Mouse (Mus musculus) CD8-positive naive resting alpha-beta T cell, adult 2 months (primary cell): ENCODE data around the gene Ifitm2.

Source experiments
- DNase-seq, 2 experiments: peaks; one replicate each; pipeline ENCODE4 v3.0.0; 2022; ENCODE audit warnings: low read depth in 2 of 2, low spot score in 2 of 2

Gene Ifitm2

GRCm38 (mm10) chr7:140944236-140944635 is 11.6 kb downstream of the Ifitm2 start:
- no peak for DNase-seq

- no peak for DNase-seq
Measured at GRCm38 (mm10) chr7:140943356-140943755, 12.4 kb downstream of the Ifitm2 start.

GRCm38 (mm10) chr7:140942811-140943210 is 13.0 kb downstream of the Ifitm2 start:
- DNase-seq = no peak

- DNase-seq = no peak
Measured at GRCm38 (mm10) chr7:140942341-140942740, 13.4 kb downstream of the Ifitm2 start.

- peak; percentile 53 to 69 for DNase-seq
Measured at GRCm38 (mm10) chr7:140941222-140942051, 14.3 kb downstream of the Ifitm2 start, which contains the start of gene Pgghg. Gene Pgghg, plus strand, starts transcription at chr7:140941391.

GRCm38 (mm10) chr7:140939669-140940171 is 16.1 kb downstream of the Ifitm2 start:
- DNase-seq = no peak

- no peak for DNase-seq
Measured at GRCm38 (mm10) chr7:140938896-140939295, 16.9 kb downstream of the Ifitm2 start.

GRCm38 (mm10) chr7:140938436-140938835 is 17.4 kb downstream of the Ifitm2 start:
- DNase-seq = no peak

GRCm38 (mm10) chr7:140927181-140927580 is 28.6 kb downstream of the Ifitm2 start:
- no peak for DNase-seq

- DNase-seq = no peak
Measured at GRCm38 (mm10) chr7:140923070-140923775, 32.6 kb downstream of the Ifitm2 start.

- DNase-seq = no peak
Measured at GRCm38 (mm10) chr7:140922398-140923069, 33.3 kb downstream of the Ifitm2 start.

- DNase-seq = no peak
Measured at GRCm38 (mm10) chr7:140921225-140921975, 34.4 kb downstream of the Ifitm2 start.

GRCm38 (mm10) chr7:140920418-140921029 is 35.3 kb downstream of the Ifitm2 start, which contains the start of gene Nlrp6:
Gene Nlrp6, plus strand, starts transcription at chr7:140920902.
- DNase-seq = no peak

- DNase-seq = no peak
Measured at GRCm38 (mm10) chr7:140919911-140920310, 35.9 kb downstream of the Ifitm2 start.

GRCm38 (mm10) chr7:140914031-140914690 is 41.6 kb downstream of the Ifitm2 start:
- no peak for DNase-seq

GRCm38 (mm10) chr7:140912846-140913482 is 42.8 kb downstream of the Ifitm2 start:
- DNase-seq = no peak

- no peak for DNase-seq
Measured at GRCm38 (mm10) chr7:140912293-140912692, 43.5 kb downstream of the Ifitm2 start.

- DNase-seq = peak; percentile 52 to 60
Measured at GRCm38 (mm10) chr7:140908634-140909107, 47.1 kb downstream of the Ifitm2 start.

- no peak for DNase-seq
Measured at GRCm38 (mm10) chr7:140908181-140908580, 47.6 kb downstream of the Ifitm2 start.
